Mouse (Mus musculus) gastrocnemius, postnatal 14 days (tissue): ENCODE data around the gene Phlpp1. TPM values are rescaled to one million over a fixed set of nuclear protein-coding genes. Genes with fewer than 3 reads are reported as not detected.

Experiments
- DNase-seq: peaks from one replicate; pipeline ENCODE4 v3.0.0; 2021; ENCODE audit warnings: mixed read lengths
- intact Hi-C: fragments of 180-260 bp; cut with DNase I; formaldehyde crosslinking; loops from one replicate; pipeline ENCODE4 v1.15.1; 2025; ENCODE audit warnings: low total_unique reads
- total RNA-seq, 2 experiments: library from RNA; stranded (reverse); gene quantifications; 2 replicates each; pipeline ENCODE4 v1.2.3; 2021

The Phlpp1 gene
- total RNA-seq, 2 experiments from 2014 or later = 7.1 to 8.5 TPM

GRCm38 (mm10) chr1:106406852-106407251 lies 235.3 kb downstream of the Phlpp1 start:
- no peak for DNase-seq
- intact Hi-C loops = no loop called here

- DNase-seq = no peak
- intact Hi-C loops = no loop called here
Measured at GRCm38 (mm10) chr1:106407963-106408440, 236.4 kb downstream of the Phlpp1 start.

GRCm38 (mm10) chr1:106410858-106411257 lies 239.3 kb downstream of the Phlpp1 start:
- intact Hi-C loops = no loop called here
- no peak for DNase-seq

- no peak for DNase-seq
- intact Hi-C loops = loop anchor here (10.0 kb wide), 2 partner anchors 119 to 389 kb away; no protein-coding TSS in a partner anchor
Measured at GRCm38 (mm10) chr1:106425128-106425936, 253.8 kb downstream of the Phlpp1 start.

GRCm38 (mm10) chr1:106428170-106428569 lies 256.6 kb downstream of the Phlpp1 start:
- DNase-seq = no peak
- intact Hi-C loops = loop anchor here (10.0 kb wide), 2 partner anchors 117 to 387 kb away; no protein-coding TSS in a partner anchor

- DNase-seq = no peak
- intact Hi-C loops = loop anchor here (10.0 kb wide), 2 partner anchors 116 to 386 kb away; no protein-coding TSS in a partner anchor
Measured at GRCm38 (mm10) chr1:106428580-106428979, 257.0 kb downstream of the Phlpp1 start.

GRCm38 (mm10) chr1:106433580-106433979 lies 262.0 kb downstream of the Phlpp1 start:
- DNase-seq = no peak
- intact Hi-C loops = no loop called here

Other genes with a start within 250 kb of the Phlpp1 start
- 1 to 10 TPM; 5.6 to 6.5 TPM for gene Zcchc2, start 181.3 kb upstream of the Phlpp1 start, total RNA-seq